Mouse (Mus musculus) CH12.LX (cell line): ENCODE measurements around the gene Ap4b1. TPM values are rescaled to one million over a fixed set of nuclear protein-coding genes. Genes with fewer than 3 reads are reported as not detected.

Experiments used
- DNase-seq: peaks from one replicate; pipeline ENCODE4 v3.0.0-alpha.2; 2013; ENCODE audit errors: extremely low read depth
- H3K27ac ChIP-seq: 2 replicates; pipeline ENCODE4 v1.5.1; 2012; ENCODE audit warnings: low read depth, mild to moderate bottlenecking, control low read depth, moderate library complexity; ENCODE audit not compliant: insufficient read depth
- H3K27me3 ChIP-seq: replicated peaks from 2 replicates; pipeline ENCODE3; 2012; ENCODE audit warnings: inconsistent platforms
- H3K36me3 ChIP-seq, 2 experiments: replicated peaks in 1 of 2; 2 replicates each; pipeline versions ENCODE3 to v1.6.1; 2012; ENCODE audit warnings: inconsistent platforms in 1 of 2, low read length in 1 of 2, mild to moderate bottlenecking in 1 of 2, mixed read lengths in 1 of 2, moderate library complexity in 1 of 2; ENCODE audit not compliant: control insufficient read depth in 1 of 2, insufficient read depth in 1 of 2
- H3K4me1 ChIP-seq, 2 experiments: 2 replicates each; pipeline ENCODE4 v1.6.1; 2012; ENCODE audit warnings: inconsistent platforms in 1 of 2, moderate library complexity in 1 of 2; ENCODE audit not compliant: insufficient read depth in 2 of 2, control insufficient read depth in 1 of 2
- H3K4me2 ChIP-seq: 2 replicates; pipeline ENCODE4 v1.6.1; 2012; ENCODE audit warnings: low read depth, mild to moderate bottlenecking, control low read depth; ENCODE audit not compliant: poor library complexity, insufficient read depth, severe bottlenecking
- H3K4me3 ChIP-seq, 3 experiments: fragments of 150-350 bp in 1 of 3; sonication (generic) in 1 of 3; replicated peaks in 1 of 3; 2 replicates each; pipeline versions ENCODE3 to v1.5.1; 2011 to 2012; ENCODE audit warnings: low read depth in 2 of 3, low read length in 2 of 3, mild to moderate bottlenecking in 2 of 3, moderate library complexity in 2 of 3, control low read depth in 1 of 3, improper control_type of control experiment in 1 of 3, inconsistent platforms in 1 of 3, mixed read lengths in 1 of 3; ENCODE audit not compliant: poor library complexity in 1 of 3
- H3K79me2 ChIP-seq: replicated peaks from 2 replicates; pipeline ENCODE4 v1.6.1; 2012; ENCODE audit warnings: mild to moderate bottlenecking, moderate library complexity; ENCODE audit not compliant: control insufficient read depth, poor library complexity, insufficient read depth, severe bottlenecking; ENCODE audit errors: extremely low read depth
- H3K9ac ChIP-seq: 2 replicates; pipeline ENCODE4 v1.6.1; 2012; ENCODE audit warnings: low read depth, mild to moderate bottlenecking, control low read depth, moderate library complexity; ENCODE audit not compliant: insufficient read depth
- H3K9me3 ChIP-seq: replicated peaks from 2 replicates; pipeline ENCODE3; 2012; ENCODE audit warnings: low read length, inconsistent platforms, mixed read lengths
- BHLHE40 ChIP-seq: IDR thresholded peaks from 2 replicates; pipeline ENCODE4 v1.6.1; 2011; ENCODE audit warnings: mild to moderate bottlenecking, low read depth, low read length, improper control_type of control experiment
- CHD1 ChIP-seq: IDR thresholded peaks from 2 replicates; pipeline ENCODE4 v1.6.1; 2012; ENCODE audit warnings: low read depth, low read length, improper control_type of control experiment, inconsistent platforms
- CHD2 ChIP-seq: IDR thresholded peaks from 2 replicates; pipeline ENCODE4 v1.6.1; 2011; ENCODE audit warnings: low read length, improper control_type of control experiment
- ELF1 ChIP-seq: IDR thresholded peaks from 2 replicates; pipeline ENCODE4 v1.6.1; 2014; ENCODE audit warnings: low read depth, mild to moderate bottlenecking, inconsistent platforms, low read length, improper control_type of control experiment
- EP300 ChIP-seq: IDR thresholded peaks from 2 replicates; pipeline ENCODE4 v1.6.1; 2011; ENCODE audit warnings: low read length, improper control_type of control experiment
- ETS1 ChIP-seq: conservative IDR thresholded peaks from 2 replicates; pipeline ENCODE4 v1.6.1; 2012; ENCODE audit warnings: low read depth, mild to moderate bottlenecking, inconsistent platforms, low read length, improper control_type of control experiment, moderate library complexity
- HCFC1 ChIP-seq: IDR thresholded peaks from 2 replicates; pipeline ENCODE4 v1.6.1; 2012; ENCODE audit warnings: low read depth, mild to moderate bottlenecking, inconsistent platforms, low read length, improper control_type of control experiment
- MAX ChIP-seq: IDR thresholded peaks from 2 replicates; pipeline ENCODE4 v1.6.1; 2011; ENCODE audit warnings: low read length, improper control_type of control experiment
- MAZ ChIP-seq: IDR thresholded peaks from 2 replicates; pipeline ENCODE4 v1.6.1; 2012; ENCODE audit warnings: low read depth, mild to moderate bottlenecking, inconsistent platforms, low read length, improper control_type of control experiment, moderate library complexity
- MEF2A ChIP-seq: IDR thresholded peaks from 2 replicates; pipeline ENCODE4 v1.6.1; 2014; ENCODE audit warnings: low read depth, mild to moderate bottlenecking, inconsistent platforms, low read length, improper control_type of control experiment, borderline replicate concordance
- MXI1 ChIP-seq: IDR thresholded peaks from 2 replicates; pipeline ENCODE4 v1.6.1; 2011; ENCODE audit warnings: mild to moderate bottlenecking, low read depth, low read length, improper control_type of control experiment
- MYC ChIP-seq: IDR thresholded peaks from 2 replicates; pipeline ENCODE4 v1.6.1; 2011; ENCODE audit warnings: low read depth, mild to moderate bottlenecking, improper control_type of control experiment, low read length
- POLR2A ChIP-seq: IDR thresholded peaks from 2 replicates; pipeline ENCODE4 v1.6.1; 2011; ENCODE audit warnings: low read depth, mild to moderate bottlenecking, improper control_type of control experiment, low read length
- RAD21 ChIP-seq: IDR thresholded peaks from 2 replicates; pipeline ENCODE4 v1.6.1; 2011; ENCODE audit warnings: low read depth, mild to moderate bottlenecking, low read length, improper control_type of control experiment, moderate library complexity
- RCOR1 ChIP-seq: conservative IDR thresholded peaks from 2 replicates; pipeline ENCODE4 v1.6.1; 2012; ENCODE audit warnings: low read depth, mild to moderate bottlenecking, inconsistent platforms, low read length, improper control_type of control experiment
- TBP ChIP-seq: conservative IDR thresholded peaks from 2 replicates; pipeline ENCODE4 v1.6.1; 2011; ENCODE audit warnings: low read depth, low read length, improper control_type of control experiment
- TCF12 ChIP-seq: IDR thresholded peaks from 2 replicates; pipeline ENCODE4 v1.6.1; 2014; ENCODE audit warnings: low read depth, mild to moderate bottlenecking, inconsistent platforms, low read length, improper control_type of control experiment
- ZMIZ1 ChIP-seq: IDR thresholded peaks from 2 replicates; pipeline ENCODE4 v1.6.1; 2012; ENCODE audit warnings: low read depth, mild to moderate bottlenecking, inconsistent platforms, low read length, improper control_type of control experiment
- dilution Hi-C: fragments of 300-500 bp; cut with MboI; formaldehyde crosslinking; loops from 2 replicates; pipeline ENCODE4 v1.14.3; 2020; ENCODE audit warnings: low sequenced_read_pairs; ENCODE audit not compliant: extremely low pct_unique_long_range_greater_than_20kb, extremely low pct_ligation_motif_present
- in situ Hi-C: fragments of 300-500 bp; cut with MboI; formaldehyde crosslinking; loops from 3 replicates; pipeline ENCODE4 v1.14.3; 2019; ENCODE audit warnings: low sequenced_read_pairs, low pct_ligation_motif_present, low pct_unique_long_range_greater_than_20kb, mixed read lengths
- polyA plus RNA-seq: library from polyadenylated mRNA; unstranded; fragments of >175 nt; gene quantifications from 2 replicates; pipeline ENCODE4 v1.2.1, GENCODE M21; 2012; ENCODE audit warnings: low read depth; ENCODE audit not compliant: insufficient read length
- total RNA-seq, 2 experiments: library from RNA; depleted of rRNA; stranded (reverse); fragments of 300-350 nt in 1 of 2; fragments of >200 nt in 1 of 2; gene quantifications; 2 replicates each; pipeline ENCODE4 v1.2.3; 2012 to 2014

The Ap4b1 gene
- total and polyA plus RNA-seq, 3 experiments = 19.8 to 31.9 (median 23.1) TPM

GRCm38 (mm10) chr3:103780777-103781176 is 28.5 kb upstream of the Ap4b1 start:
- TF ChIP-seq HCFC1 (no peak), BHLHE40 (peak; percentile 42), TBP (no peak), ZMIZ1 (no peak), POLR2A (no peak), MAZ (no peak), RCOR1 (no peak), MEF2A (no peak)
- peaks cover 11 to 16% of the 10 kb centered on the region in 2 experiments for H3K36me3 ChIP-seq
- H3K27me3 ChIP-seq = no peaks in the 10 kb centered on the region
- H3K27ac ChIP-seq = 0 out of 2 replicates have a peak overlapping the region, but pooled peaks have one; percentile 52
- peaks cover 88% of the 10 kb centered on the region for H3K79me2 ChIP-seq
- in situ Hi-C loops (no loop called here), dilution Hi-C loops (no loop called here)
- DNase-seq = no peak
- peak overlapping the region; percentile 61 for H3K4me2 ChIP-seq
- no peaks in the 10 kb centered on the region for H3K9me3 ChIP-seq
- peaks cover 33 to 85% of the 10 kb centered on the region in 2 experiments for H3K4me1 ChIP-seq
- H3K9ac ChIP-seq = peak overlapping the region; percentile 59; the same call in 1 of the 2 replicates
- H3K4me3 ChIP-seq = no peak overlapping the region

GRCm38 (mm10) chr3:103782844-103783609 is 26.3 kb upstream of the Ap4b1 start:
- dilution Hi-C loops (no loop called here), in situ Hi-C loops (no loop called here)
- H3K9ac ChIP-seq = no peak overlapping the region
- peaks cover 0 to 5% of the 10 kb centered on the region in 2 experiments for H3K36me3 ChIP-seq
- peak overlapping the region; percentile 64; the same call in 1 of the 2 replicates for H3K4me2 ChIP-seq
- no peak for DNase-seq
- no peaks in the 10 kb centered on the region for H3K27me3 ChIP-seq
- peaks cover 93% of the 10 kb centered on the region for H3K79me2 ChIP-seq
- no peak overlapping the region for H3K4me3 ChIP-seq
- peak overlapping the region; percentile 75 for H3K27ac ChIP-seq
- no peaks in the 10 kb centered on the region for H3K9me3 ChIP-seq
- H3K4me1 ChIP-seq = peaks cover 26 to 91% of the 10 kb centered on the region in 2 experiments
- TF ChIP-seq TCF12 (0 out of 2 replicates have a peak, but pooled peaks have one; percentile 26), MYC (0 out of 2 replicates have a peak, but pooled peaks have one; percentile 41), ELF1 (peak; percentile 60; the same call in 1 of the 2 replicates), CHD2 (peak; percentile 60; the same call in 1 of the 2 replicates), EP300 (peak; percentile 39), BHLHE40 (0 out of 2 replicates have a peak, but pooled peaks have one; percentile 10), MXI1 (peak; percentile 50; the same call in 1 of the 2 replicates), RCOR1 (0 out of 2 replicates have a peak, but pooled peaks have one; percentile 34), RAD21 (no peak), ETS1 (no peak), MAX (peak; percentile 38; the same call in 1 of the 2 replicates), ZMIZ1 (no peak), CHD1 (0 out of 2 replicates have a peak, but pooled peaks have one; percentile 51)
